Mouse (Mus musculus) midbrain, embryonic 12.5 days (tissue): ENCODE measurements around the gene Gm20388. TPM values are rescaled to one million over a fixed set of nuclear protein-coding genes. Genes with fewer than 3 reads are reported as not detected.

Experiments used
- ATAC-seq: fragments of 200-750 bp; cut with Nextera tagmentation; 2 replicates; pipeline ENCODE4 v1.8.0; 2017; ENCODE audit warnings: low read depth, moderate TSS enrichment, moderate library complexity; ENCODE audit not compliant: low FRiP score
- H3K27ac ChIP-seq: fragments of 300-500 bp; sonication (generic); replicated peaks from 2 replicates; pipeline ENCODE4 v1.5.1; 2016; ENCODE audit warnings: mild to moderate bottlenecking
- H3K27me3 ChIP-seq: fragments of 300-500 bp; sonication (generic); 2 replicates; pipeline ENCODE4 v1.6.1; 2016; ENCODE audit warnings: mild to moderate bottlenecking
- H3K36me3 ChIP-seq: fragments of 300-500 bp; sonication (generic); 2 replicates; pipeline ENCODE4 v1.6.1; 2016
- H3K4me1 ChIP-seq: fragments of 300-500 bp; sonication (generic); 2 replicates; pipeline ENCODE4 v1.6.1; 2016
- H3K4me2 ChIP-seq: fragments of 300-500 bp; sonication (generic); replicated peaks from 2 replicates; pipeline ENCODE4 v1.6.1; 2016; ENCODE audit warnings: mild to moderate bottlenecking, moderate library complexity
- H3K4me3 ChIP-seq: fragments of 300-500 bp; sonication (generic); 2 replicates; pipeline ENCODE4 v1.5.1; 2016; ENCODE audit warnings: mild to moderate bottlenecking
- H3K9ac ChIP-seq: fragments of 300-500 bp; sonication (generic); replicated peaks from 2 replicates; pipeline ENCODE4 v1.6.1; 2016; ENCODE audit warnings: mild to moderate bottlenecking, moderate library complexity
- H3K9me3 ChIP-seq: fragments of 300-500 bp; sonication (generic); 2 replicates; pipeline ENCODE4 v1.6.1; 2016; ENCODE audit warnings: mild to moderate bottlenecking
- WGBS: fragments of 180-500 bp; shearing (Covaris S2); methylation state at CpG from one replicate; pipeline ENCODE4 v1.1.7; 2016; 5-methylcytosine and 5-hydroxymethylcytosine counted together
- polyA plus RNA-seq: library from polyadenylated mRNA; unstranded; fragments of >200 nt; fragmentation: Nextera tagmentation; extraction: Ambion mirVana; gene quantifications from 2 replicates; pipeline ENCODE4 v1.2.1, GENCODE M21; 2016

Gene Gm20388
- polyA plus RNA-seq, 1 experiment from 2014 or later, result not detected

DNA sequence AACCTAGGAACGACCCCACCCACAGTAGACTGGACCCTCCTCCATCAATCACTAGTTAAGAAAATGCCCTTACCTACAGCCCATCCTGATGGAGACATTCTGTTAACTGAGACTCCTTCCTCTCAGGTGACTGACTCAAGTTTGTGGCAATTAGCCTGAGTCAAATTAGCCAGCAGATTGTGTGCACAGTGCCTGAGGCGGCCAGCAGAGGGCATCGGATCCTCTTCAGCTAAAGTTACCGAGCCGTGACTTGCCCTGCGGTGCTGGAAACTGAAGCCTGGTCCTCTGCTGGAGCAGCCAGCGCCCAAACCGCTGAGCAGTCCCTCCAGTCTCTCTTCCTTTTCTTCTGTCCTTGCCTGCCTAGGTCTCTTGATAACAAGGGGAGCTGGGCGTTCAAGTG is 56.8 kb downstream of the Gm20388 start:
- H3K9ac ChIP-seq, result no peak overlapping the region
- no peak for ATAC-seq
- H3K4me1 ChIP-seq, result no peaks in the 10 kb centered on the region
- WGBS, result 85% methylated on average over 9 of the region's 9 CpGs
- no peaks in the 10 kb centered on the region for H3K27me3 ChIP-seq
- no peaks in the 10 kb centered on the region; the same call in 1 of the 2 replicates for H3K9me3 ChIP-seq
- H3K4me2 ChIP-seq, result no peak overlapping the region
- H3K4me3 ChIP-seq, result no peak overlapping the region
- no peak overlapping the region for H3K27ac ChIP-seq
- no peaks in the 10 kb centered on the region for H3K36me3 ChIP-seq

DNA sequence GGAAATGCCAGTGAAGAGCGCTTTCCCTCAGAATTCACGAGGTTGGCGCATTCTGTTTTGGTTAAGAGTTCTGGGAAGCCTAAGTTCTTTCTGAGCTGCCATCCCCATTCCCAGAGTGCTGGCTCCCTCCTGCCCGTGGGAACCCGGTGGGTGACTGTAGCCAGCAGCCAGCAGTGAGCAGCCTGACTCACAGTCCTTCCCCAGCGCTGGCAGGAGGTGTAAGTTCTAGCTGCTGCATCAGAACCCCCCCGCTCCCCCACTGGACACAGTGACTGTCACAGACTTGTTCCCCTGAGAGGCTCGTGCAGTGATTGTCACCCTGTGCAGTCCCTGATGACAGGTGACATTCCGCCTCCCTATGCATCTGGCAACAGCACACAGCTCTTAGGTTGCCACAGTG is 59.5 kb downstream of the Gm20388 start:
- Histone ChIP-seq H3K4me1 (no peaks in the 10 kb centered on the region), H3K36me3 (no peaks in the 10 kb centered on the region), H3K27ac (no peak overlapping the region), H3K9ac (no peak overlapping the region), H3K4me3 (no peak overlapping the region), H3K9me3 (no peaks in the 10 kb centered on the region; the same call in 1 of the 2 replicates), H3K27me3 (no peaks in the 10 kb centered on the region), H3K4me2 (no peak overlapping the region)
- ATAC-seq, result no peak
- 78% methylated on average over 9 of the region's 9 CpGs for whole genome bisulfite sequencing

DNA sequence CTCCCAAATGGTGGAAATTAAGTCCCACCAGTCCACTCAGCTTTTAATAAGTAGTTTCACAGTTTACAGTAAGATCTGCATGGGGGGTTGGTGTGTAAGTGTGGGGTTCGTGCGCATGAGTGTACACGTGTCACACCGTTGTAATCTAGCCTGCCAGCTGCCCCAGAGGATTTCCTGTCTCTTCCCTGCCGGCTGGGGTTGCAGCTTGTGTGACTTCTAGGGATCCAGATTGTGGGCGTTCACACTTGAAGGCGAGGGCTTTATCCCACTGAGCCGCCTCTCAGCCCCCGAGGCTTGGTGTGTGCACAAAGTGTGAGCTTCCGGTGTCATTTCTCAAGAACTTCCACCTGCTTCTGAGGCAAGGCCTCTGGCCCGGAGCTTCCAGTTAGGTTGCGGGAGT is 61.9 kb downstream of the Gm20388 start:
- Histone ChIP-seq H3K4me3 (no peak overlapping the region), H3K9ac (no peak overlapping the region), H3K9me3 (no peaks in the 10 kb centered on the region; the same call in 1 of the 2 replicates), H3K27me3 (no peaks in the 10 kb centered on the region), H3K4me2 (no peak overlapping the region), H3K4me1 (no peaks in the 10 kb centered on the region), H3K27ac (no peak overlapping the region), H3K36me3 (no peaks in the 10 kb centered on the region)
- ATAC-seq, result no peak
- WGBS, result 85% methylated on average over 12 of the region's 12 CpGs

DNA sequence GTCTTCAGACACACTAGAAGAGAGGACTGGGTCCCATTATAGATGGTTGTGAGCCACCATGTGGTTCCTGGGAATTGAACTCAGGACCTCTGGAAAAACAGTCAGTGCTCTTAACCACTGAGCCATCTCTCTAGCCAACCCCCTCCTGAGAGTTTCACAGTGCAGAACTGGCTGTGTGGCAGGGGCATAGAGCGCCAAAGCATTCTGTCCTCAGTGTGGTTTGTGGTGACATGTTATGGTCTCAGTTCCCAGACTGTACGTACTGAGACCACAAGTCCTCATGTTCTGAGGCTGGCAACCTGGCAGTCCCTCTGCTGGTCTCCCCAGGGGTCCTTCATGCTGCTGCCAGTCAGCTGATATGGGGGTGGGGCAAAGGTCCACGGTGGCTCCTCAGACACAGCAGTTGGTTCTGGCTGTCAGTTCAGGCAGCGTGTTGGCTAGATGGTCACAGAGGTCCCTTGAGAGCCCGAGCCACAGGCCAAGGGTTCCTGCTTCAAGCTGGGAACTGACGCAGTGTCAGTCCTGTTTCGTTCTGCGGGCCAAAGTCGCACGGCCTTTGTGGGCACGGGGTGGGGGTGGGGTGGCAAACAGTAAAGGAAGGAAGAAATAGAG is 68.2 kb downstream of the Gm20388 start:
- 66% methylated on average over 11 of the region's 11 CpGs for WGBS

DNA sequence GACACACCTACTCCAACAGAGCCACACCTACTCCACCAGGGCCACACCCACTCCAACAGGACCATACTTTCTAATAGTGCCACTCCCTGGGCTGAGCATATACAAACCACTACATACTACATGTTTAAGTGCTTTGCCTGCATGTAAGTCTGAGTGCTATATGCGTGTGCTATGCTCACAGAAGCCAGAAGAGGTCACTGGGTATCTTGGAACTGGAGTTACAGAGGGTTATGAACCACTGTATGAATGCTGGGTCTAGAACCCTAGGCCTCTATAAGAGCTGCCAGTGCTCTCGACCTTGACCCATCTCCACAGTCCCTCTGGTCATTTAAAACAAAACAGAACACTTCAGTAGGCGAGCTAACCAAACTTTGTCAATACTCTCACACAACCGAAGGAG is 70.6 kb downstream of the Gm20388 start:
- H3K27me3 ChIP-seq, result no peaks in the 10 kb centered on the region
- H3K4me1 ChIP-seq, result no peaks in the 10 kb centered on the region
- no peak overlapping the region for H3K27ac ChIP-seq
- no peaks in the 10 kb centered on the region for H3K36me3 ChIP-seq
- H3K9me3 ChIP-seq, result no peaks in the 10 kb centered on the region
- H3K9ac ChIP-seq, result no peak overlapping the region
- no peak overlapping the region for H3K4me3 ChIP-seq
- ATAC-seq, result no peak
- no peak overlapping the region for H3K4me2 ChIP-seq
- 68% methylated on average over 4 of the region's 4 CpGs for WGBS

More for the DNA sequence above, 68.2 kb downstream of the Gm20388 start:
- H3K27ac ChIP-seq, result no peak overlapping the region
- H3K9me3 ChIP-seq, result no peaks in the 10 kb centered on the region
- H3K4me3 ChIP-seq, result no peak overlapping the region
- no peaks in the 10 kb centered on the region for H3K36me3 ChIP-seq
- no peaks in the 10 kb centered on the region for H3K4me1 ChIP-seq
- no peak for ATAC-seq
- no peak overlapping the region for H3K9ac ChIP-seq
- no peaks in the 10 kb centered on the region for H3K27me3 ChIP-seq
- no peak overlapping the region for H3K4me2 ChIP-seq

DNA sequence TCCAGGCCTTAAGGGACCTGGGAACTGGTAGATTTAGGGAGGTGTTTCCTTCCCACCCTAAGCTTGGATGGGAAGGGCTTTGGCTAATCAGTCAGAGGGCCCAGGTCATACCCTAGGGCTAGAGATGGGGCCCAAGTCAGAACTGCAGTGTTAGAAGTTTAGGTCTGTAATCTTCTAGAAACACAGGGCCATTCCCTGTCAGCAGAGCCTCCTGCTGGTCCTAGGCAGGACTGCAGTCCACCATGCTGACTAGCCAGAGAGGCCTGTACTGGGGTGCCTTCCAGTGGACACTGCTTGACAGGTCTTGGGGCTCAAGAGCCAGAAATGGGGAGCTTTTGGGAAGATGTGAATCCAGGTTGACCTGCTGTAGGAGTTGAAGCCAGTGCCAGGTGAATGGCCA is 73.4 kb downstream of the Gm20388 start:
- no peaks in the 10 kb centered on the region for H3K9me3 ChIP-seq
- H3K36me3 ChIP-seq, result no peaks in the 10 kb centered on the region
- H3K4me3 ChIP-seq, result no peak overlapping the region
- no peaks in the 10 kb centered on the region for H3K4me1 ChIP-seq
- H3K27ac ChIP-seq, result no peak overlapping the region
- H3K9ac ChIP-seq, result no peak overlapping the region
- no peak for ATAC-seq
- H3K4me2 ChIP-seq, result no peak overlapping the region
- H3K27me3 ChIP-seq, result no peaks in the 10 kb centered on the region

DNA sequence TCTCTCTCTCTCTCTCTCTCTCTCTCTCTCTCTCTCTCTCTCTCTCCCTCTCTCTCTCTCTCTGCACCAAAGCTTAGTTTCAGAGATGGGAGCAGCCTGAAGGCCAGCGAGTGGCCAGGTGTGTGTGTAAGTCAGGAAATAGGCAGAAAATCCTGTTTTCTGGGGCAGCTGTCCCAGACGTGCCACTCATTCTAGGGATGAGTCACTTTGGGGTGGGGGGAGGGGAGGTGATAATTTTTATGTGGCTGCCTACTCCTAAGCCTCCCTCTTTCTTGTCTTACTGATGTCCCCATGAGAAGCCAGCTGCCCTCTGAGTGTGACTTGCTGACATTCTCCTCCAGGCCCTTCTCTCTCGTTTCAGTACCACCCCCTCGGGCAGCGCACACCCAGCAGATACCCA is 75.5 kb downstream of the Gm20388 start:
- H3K36me3 ChIP-seq, result no peaks in the 10 kb centered on the region
- H3K27ac ChIP-seq, result no peak overlapping the region
- 76% methylated on average over 5 of the region's 5 CpGs for WGBS
- H3K4me3 ChIP-seq, result no peak overlapping the region
- ATAC-seq, result no peak
- H3K4me1 ChIP-seq, result no peaks in the 10 kb centered on the region
- H3K4me2 ChIP-seq, result no peak overlapping the region
- no peak overlapping the region for H3K9ac ChIP-seq
- H3K27me3 ChIP-seq, result peaks cover 9% of the 10 kb centered on the region
- no peaks in the 10 kb centered on the region for H3K9me3 ChIP-seq

DNA sequence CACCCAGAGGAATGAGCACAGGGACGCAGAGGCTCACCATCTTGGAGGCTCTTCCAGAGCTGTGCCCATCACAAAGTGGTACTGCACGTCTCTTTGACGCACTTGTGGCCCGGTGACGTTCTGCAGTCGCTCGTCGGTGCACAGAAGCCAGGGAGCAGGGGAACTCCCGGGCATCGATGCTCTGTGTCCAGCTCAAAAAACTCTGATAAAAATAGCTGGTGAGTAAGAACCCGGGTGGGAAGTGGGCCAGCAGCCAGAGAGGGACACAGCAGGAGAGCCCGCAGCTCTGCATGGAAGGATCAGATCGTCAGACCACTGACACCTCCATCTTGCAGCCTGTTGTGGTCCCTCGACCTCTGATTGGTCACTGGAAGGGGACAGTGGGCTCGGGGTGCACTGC is 77.4 kb downstream of the Gm20388 start:
- no peak for ATAC-seq
- WGBS, result 72% methylated on average over 15 of the region's 15 CpGs

DNA sequence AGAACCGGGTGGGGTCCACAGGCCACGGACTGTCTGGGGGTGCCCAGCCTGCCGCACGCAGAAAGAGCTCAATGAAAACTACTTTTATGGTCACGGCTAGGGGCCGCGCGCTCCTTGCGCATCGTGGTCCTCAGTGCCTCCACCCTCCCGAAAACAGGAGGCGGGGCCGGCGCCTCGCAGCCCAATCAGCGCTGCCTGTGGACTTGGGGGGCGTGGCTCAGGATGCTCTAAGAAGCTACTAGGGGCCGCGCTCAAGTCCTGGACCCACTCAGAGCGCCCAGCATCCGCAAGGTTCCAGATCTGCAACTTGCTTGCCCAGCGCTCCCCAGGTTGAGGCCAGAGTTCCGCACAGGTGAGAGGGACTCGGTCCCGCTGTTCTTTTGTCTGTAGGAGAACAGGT is 81.6 kb downstream of the Gm20388 start, which contains the start of gene Crispld2:
Gene Crispld2, plus strand, starts transcription at position 190 of the 400 bp plus-strand sequence.
- H3K4me3 ChIP-seq, result peak within 1 kb of the TSS; percentile 35
- peaks cover 44% of the 10 kb centered on the region for H3K27me3 ChIP-seq
- no peaks in the 10 kb centered on the region for H3K9me3 ChIP-seq
- WGBS, result 0% methylated on average over 25 of the region's 25 CpGs
- ATAC-seq, result peak; percentile 94
- no peak within 1 kb of the TSS for H3K9ac ChIP-seq
- H3K36me3 ChIP-seq, result no peaks in the 10 kb centered on the region
- peak within 1 kb of the TSS; percentile 53 for H3K4me2 ChIP-seq
- H3K27ac ChIP-seq, result no peak within 1 kb of the TSS
- H3K4me1 ChIP-seq, result peaks cover 13% of the 10 kb centered on the region

More for the DNA sequence above, 77.4 kb downstream of the Gm20388 start:
- H3K9me3 ChIP-seq, result no peaks in the 10 kb centered on the region
- H3K4me2 ChIP-seq, result no peak overlapping the region
- no peak overlapping the region for H3K4me3 ChIP-seq
- H3K27me3 ChIP-seq, result peaks cover 28% of the 10 kb centered on the region
- H3K36me3 ChIP-seq, result no peaks in the 10 kb centered on the region
- no peak overlapping the region for H3K27ac ChIP-seq
- no peak overlapping the region for H3K9ac ChIP-seq
- peaks cover 13% of the 10 kb centered on the region for H3K4me1 ChIP-seq

DNA sequence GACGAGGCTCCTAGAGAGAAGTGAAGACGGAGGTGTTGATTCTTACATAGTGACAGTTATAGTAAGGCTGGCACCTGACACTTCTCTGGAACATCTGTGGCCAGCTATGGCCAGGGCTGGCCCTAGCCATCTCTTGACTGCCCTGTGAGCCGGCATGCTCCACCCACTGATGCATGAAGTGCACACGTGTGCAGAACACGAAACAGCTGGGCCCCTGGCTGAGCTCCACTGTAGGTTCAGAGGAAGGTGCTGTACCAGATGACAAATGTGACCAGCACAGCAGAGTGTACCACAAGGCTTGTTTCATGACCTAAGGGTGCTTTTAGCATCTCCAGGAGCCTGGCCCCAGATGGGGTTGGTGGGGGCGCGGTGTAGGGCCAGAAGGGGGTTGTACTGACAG is 83.5 kb downstream of the Gm20388 start:
- no peak for ATAC-seq
- WGBS, result 86% methylated on average over 7 of the region's 7 CpGs
- Histone ChIP-seq H3K27me3 (peaks cover 44% of the 10 kb centered on the region), H3K4me1 (peaks cover 13% of the 10 kb centered on the region), H3K4me2 (no peak overlapping the region), H3K9ac (no peak overlapping the region), H3K36me3 (no peaks in the 10 kb centered on the region), H3K9me3 (no peaks in the 10 kb centered on the region), H3K27ac (no peak overlapping the region), H3K4me3 (no peak overlapping the region)

DNA sequence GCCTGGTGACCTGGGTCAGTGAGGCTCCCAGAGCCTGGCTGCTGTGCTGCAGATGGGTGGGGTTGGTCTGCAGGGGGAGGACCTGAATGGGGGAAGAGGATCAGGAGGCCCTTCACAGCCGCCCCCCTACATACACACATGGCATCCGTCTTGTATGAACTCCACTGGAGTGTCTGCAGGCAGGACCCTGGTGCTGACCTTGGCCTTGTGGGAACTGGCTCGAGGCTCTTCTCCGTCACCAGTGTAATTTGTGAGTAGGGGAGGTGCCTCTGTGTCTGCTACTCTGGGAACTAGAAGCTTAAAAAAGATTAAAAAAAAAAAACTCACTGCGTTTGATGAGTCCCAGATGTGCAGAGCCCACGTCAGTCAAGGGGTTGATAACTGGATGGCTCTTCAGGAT is 83.9 kb downstream of the Gm20388 start:
- Histone ChIP-seq H3K9ac (no peak overlapping the region), H3K4me1 (peaks cover 13% of the 10 kb centered on the region), H3K9me3 (no peaks in the 10 kb centered on the region), H3K36me3 (no peaks in the 10 kb centered on the region), H3K4me2 (no peak overlapping the region), H3K4me3 (no peak overlapping the region), H3K27ac (no peak overlapping the region), H3K27me3 (peaks cover 44% of the 10 kb centered on the region)
- WGBS, result 66% methylated on average over 6 of the region's 6 CpGs
- no peak for ATAC-seq

DNA sequence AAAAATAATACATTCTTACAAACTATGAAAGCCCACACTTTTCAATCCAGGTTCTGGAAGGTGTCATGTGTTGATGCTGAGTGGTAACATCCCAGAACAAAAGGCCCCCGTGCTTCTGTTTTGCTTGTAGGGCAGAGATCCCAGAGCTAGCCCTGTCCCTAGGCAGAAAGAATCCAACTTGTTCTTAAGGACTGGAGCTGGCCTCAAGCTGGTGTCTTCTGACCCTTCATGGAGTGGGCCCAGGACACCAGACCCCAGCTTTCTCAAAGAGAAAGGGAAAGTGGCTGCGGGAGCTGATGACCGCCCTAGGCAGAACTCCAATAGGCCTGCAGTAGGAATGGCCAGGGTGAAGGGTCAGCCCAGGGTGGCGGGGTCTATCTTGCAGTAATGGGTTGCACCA is 86.6 kb downstream of the Gm20388 start:
- Histone ChIP-seq H3K36me3 (no peaks in the 10 kb centered on the region), H3K9me3 (no peaks in the 10 kb centered on the region), H3K4me2 (no peak overlapping the region), H3K9ac (no peak overlapping the region), H3K27me3 (peaks cover 24% of the 10 kb centered on the region), H3K27ac (no peak overlapping the region), H3K4me3 (no peak overlapping the region), H3K4me1 (peaks cover 7% of the 10 kb centered on the region)
- WGBS, result 92% methylated on average over 4 of the region's 4 CpGs
- ATAC-seq, result no peak

DNA sequence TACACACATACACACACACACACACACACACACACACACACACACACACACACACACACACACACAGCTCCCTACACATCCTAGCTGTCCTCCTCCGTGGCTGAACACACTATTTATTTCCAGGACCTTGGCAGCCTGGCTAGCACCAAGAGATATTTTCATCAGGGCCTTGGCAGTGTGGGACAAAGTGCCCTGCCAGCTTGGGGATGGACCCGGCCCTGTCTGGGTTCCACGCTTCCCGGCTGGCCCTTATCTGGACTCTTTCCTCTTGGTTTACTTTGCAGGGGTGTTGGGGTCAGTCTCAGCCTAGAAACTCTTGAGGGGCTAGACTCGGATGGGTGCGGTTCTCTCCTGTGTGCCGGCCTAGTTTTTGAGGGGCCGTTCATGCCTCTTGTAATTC is 89.8 kb downstream of the Gm20388 start:
- Histone ChIP-seq H3K9ac (0 out of 2 replicates have a peak overlapping the region, but pooled peaks have one; percentile 11), H3K4me1 (0 out of 2 replicates have a peak, but pooled peaks cover 6% of the 10 kb centered on the region), H3K27me3 (no peaks in the 10 kb centered on the region), H3K4me2 (no peak overlapping the region), H3K4me3 (no peak overlapping the region), H3K9me3 (no peaks in the 10 kb centered on the region), H3K36me3 (no peaks in the 10 kb centered on the region), H3K27ac (no peak overlapping the region)
- WGBS, result 79% methylated on average over 8 of the region's 8 CpGs
- no peak for ATAC-seq
